Mouse (Mus musculus): Measurements from ENCODE around the gene Kcnab1.

- TF ChIP-seq POLR2A (IDR thresholded peaks at IDR 0.05; ENCODE audit: borderline replicate concordance, extremely low read depth, insufficient read depth, insufficient read length, poor library complexity, severe bottlenecking) (no peak), CTCF (IDR thresholded peaks at IDR 0.05; ENCODE audit: borderline replicate concordance, extremely low read depth, insufficient read depth, insufficient read length) (no peak)
Measured at GRCm38 (mm10) chr3:65205539-65206020, 96.4 kb downstream of the Kcnab1 start.

All from brain, embryonic 14.5 days (tissue).